In genomic region chr11:8686061-8686460, GRCm38 (mm10) we compare ENCODE assay signal across 23 mouse cellular contexts. TPM values are rescaled to one million over a fixed set of nuclear protein-coding genes. Genes with fewer than 3 reads are reported as not detected.
DNase-seq lines count a peak whose midpoint lies in the region; ATAC-seq and TF ChIP-seq lines count a peak whose summit lies in the region.
"Had no signal": no experiment of that assay in that cellular context is flagged by ENCODE, and none has a peak within 500 bp of the region (broad histone marks: within the 10 kb centered on the region; RNA-seq: fewer than 3 reads in every experiment).

No protein-coding gene starts in this region.

- no peaks in the 10 kb centered on the region for H3K79me2 ChIP-seq in macrophage (ENCODE audit: inconsistent target)

- no peak overlapping the region for H3K4me2 ChIP-seq in heart, embryonic 11.5 days
- H3K4me2 ChIP-seq in hindbrain, embryonic 11.5 days (replicated peaks; ENCODE audit: low read depth, low read length): no peak overlapping the region
- H3K4me2 ChIP-seq: embryonic facial prominence, embryonic 12.5 days; forebrain, embryonic 13.5 days; forebrain, embryonic 15.5 days had no signal

- H3K9ac ChIP-seq in heart, embryonic 11.5 days (ENCODE audit: low read depth, low read length): no peak overlapping the region
- no peak overlapping the region for H3K9ac ChIP-seq in hindbrain, embryonic 11.5 days (ENCODE audit: low read depth, low read length)
- H3K9ac ChIP-seq: embryonic facial prominence, embryonic 12.5 days; forebrain, embryonic 13.5 days; forebrain, embryonic 15.5 days; forebrain, postnatal 0 days had no signal

- in situ Hi-C loops in Patski (cut with MboI; ENCODE audit: low pct_unique_long_range_greater_than_20kb): no loop called here

- peak; percentile 54 for DNase-seq in heart, embryonic 10.5 days (ENCODE audit: low spot score)
- DNase-seq in 3T3-L1 (ENCODE audit: low read depth, low spot score): peak; percentile 25
- no peak for DNase-seq in Patski (ENCODE audit: low read depth, low spot score)
- DNase-seq in spleen, postnatal 4 days (ENCODE audit: low spot score in 2 of 2): no peak
- DNase-seq in hindbrain, embryonic 11.5 days (ENCODE audit: low spot score): no peak
- DNase-seq in ovary, postnatal 10 days (ENCODE audit: low spot score): no peak
- DNase-seq: adrenal gland, adult 2 months; adrenal gland, postnatal 10 days; adrenal gland, postnatal 25 days; cerebellum, adult 11 months; cerebellum, adult 18-20 months; cerebellum, adult 8-10 months; cerebellum, adult 9-11 months; cerebellum, postnatal 14 days; cerebellum, postnatal 36 days; embryo, embryonic 11 days; forebrain, postnatal 0 days had no signal

- no peak for ATAC-seq in heart, embryonic 11.5 days (replicated peaks; ENCODE audit: insufficient number of reproducible peaks, low FRiP score, low TSS enrichment)
- ATAC-seq in Patski: peak; percentile 52
- ATAC-seq in hindbrain, embryonic 11.5 days (ENCODE audit: low FRiP score): no peak
- ATAC-seq: forebrain, embryonic 13.5 days; forebrain, embryonic 15.5 days; forebrain, postnatal 0 days had no signal

- H3K4me3 ChIP-seq in heart, embryonic 10.5 days: no peak overlapping the region
- no peak overlapping the region for H3K4me3 ChIP-seq in heart, embryonic 11.5 days (ENCODE audit: low read depth, low read length)
- H3K4me3 ChIP-seq in macrophage (ENCODE audit: inconsistent target): no peak overlapping the region
- no peak overlapping the region for H3K4me3 ChIP-seq in hindbrain, embryonic 11.5 days (ENCODE audit: low read depth, low read length)
- H3K4me3 ChIP-seq: embryonic facial prominence, embryonic 12.5 days; forebrain, embryonic 13.5 days; forebrain, embryonic 15.5 days had no signal

- CTCF ChIA-PET in Patski (lab: Charles Lee): interaction anchor here (1.2 to 1.6 kb wide), 2 partner anchors 9 to 20 kb away, joined by 3 read pairs; no protein-coding TSS in a partner anchor

- H3K27ac ChIP-seq in heart, embryonic 10.5 days: no peak overlapping the region
- H3K27ac ChIP-seq in heart, embryonic 11.5 days (ENCODE audit: low read depth, low read length): no peak overlapping the region
- 0 out of 2 replicates have a peak overlapping the region, but pooled peaks have one; percentile 1 for H3K27ac ChIP-seq in macrophage
- H3K27ac ChIP-seq in hindbrain, embryonic 11.5 days (ENCODE audit: low read depth, low read length): no peak overlapping the region
- H3K27ac ChIP-seq: embryonic facial prominence, embryonic 12.5 days; forebrain, embryonic 13.5 days; forebrain, embryonic 15.5 days had no signal

- H3K9me3 ChIP-seq in heart, embryonic 10.5 days: no peaks in the 10 kb centered on the region
- no peaks in the 10 kb centered on the region for H3K9me3 ChIP-seq in heart, embryonic 11.5 days (replicated peaks; ENCODE audit: control insufficient read depth, low read length)
- H3K9me3 ChIP-seq in hindbrain, embryonic 11.5 days (ENCODE audit: control insufficient read depth, low read length): no peaks in the 10 kb centered on the region
- H3K9me3 ChIP-seq: embryonic facial prominence, embryonic 12.5 days; forebrain, embryonic 13.5 days; forebrain, embryonic 15.5 days; G1E had no signal

- H3K4me1 ChIP-seq in heart, embryonic 10.5 days: peaks cover 9% of the 10 kb centered on the region; the same call in 1 of the 2 replicates
- peaks cover under 1% of the 10 kb centered on the region; the same call in 1 of the 2 replicates for H3K4me1 ChIP-seq in heart, embryonic 11.5 days (ENCODE audit: control insufficient read depth, insufficient read depth, low read length)
- no peaks in the 10 kb centered on the region for H3K4me1 ChIP-seq in hindbrain, embryonic 11.5 days (replicated peaks; ENCODE audit: control insufficient read depth, insufficient read depth, low read length)

- H3K36me3 ChIP-seq in heart, embryonic 10.5 days: no peaks in the 10 kb centered on the region
- no peaks in the 10 kb centered on the region for H3K36me3 ChIP-seq in heart, embryonic 11.5 days (ENCODE audit: control insufficient read depth, insufficient read depth, low read length)
- H3K36me3 ChIP-seq in macrophage (ENCODE audit: inconsistent target): no peaks in the 10 kb centered on the region
- H3K36me3 ChIP-seq in hindbrain, embryonic 11.5 days (ENCODE audit: control insufficient read depth, insufficient read depth, low read length): no peaks in the 10 kb centered on the region
- H3K36me3 ChIP-seq: embryonic facial prominence, embryonic 12.5 days; forebrain, embryonic 15.5 days; G1E had no signal

- WGBS in heart, embryonic 10.5 days: 68% methylated on average over 1 of the region's 1 CpGs
- 64% methylated on average over 1 of the region's 1 CpGs for WGBS in heart, embryonic 11.5 days (ENCODE audit: insufficient replicate concordance)
- 64% methylated on average over 1 of the region's 1 CpGs for WGBS in macrophage (ENCODE audit: missing documents)
- 79% methylated on average over 1 of the region's 1 CpGs for WGBS in hindbrain, embryonic 11.5 days

- TF ChIP-seq CTCF in Patski (IDR thresholded peaks at IDR 0.05): no peak

- H3K27me3 ChIP-seq in heart, embryonic 10.5 days (ENCODE audit: insufficient read depth, poor library complexity, severe bottlenecking): peaks cover 21% of the 10 kb centered on the region; the same call in 1 of the 2 replicates
- H3K27me3 ChIP-seq in heart, embryonic 11.5 days (ENCODE audit: control insufficient read depth, insufficient read depth, low read length): no peaks in the 10 kb centered on the region
- no peaks in the 10 kb centered on the region for H3K27me3 ChIP-seq in Patski
- no peaks in the 10 kb centered on the region for H3K27me3 ChIP-seq in hindbrain, embryonic 11.5 days (ENCODE audit: control insufficient read depth, insufficient read depth, low read length)
- H3K27me3 ChIP-seq: embryonic facial prominence, embryonic 12.5 days; forebrain, embryonic 13.5 days; forebrain, embryonic 15.5 days had no signal

- POLR2A ChIA-PET in Patski (lab: Charles Lee): no interaction called here

RNA-seq across cellular contexts. Expression of gene Tns3, which starts 21.7 kb away (rescaled TPM):
- 12.7 and 17.0 TPM in 2 replicates for polyA plus RNA-seq in heart, embryonic 10.5 days (2016; fragmentation: Nextera tagmentation; extraction: Ambion mirVana)
- polyA plus RNA-seq in heart, embryonic 11.5 days (2014; fragmentation: Nextera tagmentation; extraction: Ambion mirVana): 10.1 and 11.0 TPM in 2 replicates
- polyA plus RNA-seq in Patski (2021) (75.4 TPM), macrophage (2018) (60.8 to 91.8 TPM (median 81.9 TPM) in 3 replicates)
- total RNA-seq in macrophage (2018; cell fraction: chromatin; rRNA removed): 100 to 1,000 TPM; 135 to 354 (median 226) TPM
- total RNA-seq in macrophage (2018; cell fraction: cytosol; rRNA removed): 100 to 1,000 TPM in 18 of 26 experiments, 10 to 100 TPM in 8; 75.9 to 159 (median 107) TPM
- total RNA-seq in macrophage (2018; cell fraction: nucleus; rRNA removed): 100 to 1,000 TPM; 103 to 320 (median 161) TPM
- 7.0 and 9.5 TPM in 2 replicates for polyA plus RNA-seq in hindbrain, embryonic 11.5 days (2014; fragmentation: Nextera tagmentation; extraction: Ambion mirVana)
- polyA plus RNA-seq: G1E had no signal

Comparison
In these comparisons a context has a peak if more than half of its experiments do, and no peak if none do; other contexts are left out.
1. DNase-seq: peak in heart, embryonic 10.5 days (single experiment) and 3T3-L1 (single experiment); none in Patski (single experiment), spleen, postnatal 4 days (0 of 2), hindbrain, embryonic 11.5 days (single experiment) and ovary, postnatal 10 days (single experiment).